ENCODE assay signal across 18 mouse cellular contexts in genomic region chr16:64332887-64333455, GRCm38 (mm10).
A peak's percentile ranks its signal among the peaks of the same experiment; 100 is the strongest.
DNase-seq lines count a peak whose midpoint lies in the region; ATAC-seq lines count a peak whose summit lies in the region.
"Had no signal": no experiment of that assay in that cellular context is flagged by ENCODE, and none has a peak within 500 bp of the region (broad histone marks: within the 10 kb centered on the region; RNA-seq: fewer than 3 reads in every experiment).

No protein-coding gene starts in this region.

- H3K9ac ChIP-seq in neural tube, embryonic 13.5 days = no peak overlapping the region
- no peak overlapping the region for H3K9ac ChIP-seq in midbrain, embryonic 15.5 days
- H3K9ac ChIP-seq: embryonic facial prominence, embryonic 13.5 days; limb, embryonic 12.5 days; liver, embryonic 13.5 days; lung, embryonic 15.5 days; stomach, embryonic 15.5 days had no signal

- no peak for DNase-seq in frontal cortex, postnatal 14 days (ENCODE audit: low spot score in 2 of 2)
- DNase-seq in brain, embryonic 18.5 days (ENCODE audit: low read depth, low spot score) = peak; percentile 46
- peak; percentile 31 for DNase-seq in layer of hippocampus, adult 11-12 months (ENCODE audit: low spot score)
- no peak for DNase-seq in right cerebral cortex, adult 18-20 months
- DNase-seq in lung, postnatal 4 days = no peak
- DNase-seq: B cell, adult 2 months; kidney, adult 11 months; kidney, postnatal 10 days; liver, embryonic 13.5 days had no signal

- H3K27me3 ChIP-seq in neural tube, embryonic 13.5 days = no peaks in the 10 kb centered on the region
- H3K27me3 ChIP-seq in midbrain, embryonic 15.5 days (replicated peaks) = no peaks in the 10 kb centered on the region
- H3K27me3 ChIP-seq: embryonic facial prominence, embryonic 13.5 days; limb, embryonic 12.5 days; liver, embryonic 13.5 days; lung, embryonic 15.5 days; stomach, embryonic 15.5 days had no signal

- peaks cover 12% of the 10 kb centered on the region for H3K4me1 ChIP-seq in neural tube, embryonic 13.5 days (replicated peaks)
- H3K4me1 ChIP-seq in midbrain, embryonic 15.5 days = peaks cover 7% of the 10 kb centered on the region; the same call in 1 of the 2 replicates
- H3K4me1 ChIP-seq: heart, embryonic 10.5 days; limb, embryonic 12.5 days; liver, embryonic 13.5 days; lung, embryonic 15.5 days; stomach, embryonic 15.5 days had no signal

- no peak overlapping the region for H3K4me2 ChIP-seq in neural tube, embryonic 13.5 days
- no peak overlapping the region for H3K4me2 ChIP-seq in midbrain, embryonic 15.5 days
- H3K4me2 ChIP-seq: embryonic facial prominence, embryonic 13.5 days; limb, embryonic 12.5 days; liver, embryonic 13.5 days; lung, embryonic 15.5 days; midbrain, embryonic 11.5 days; stomach, embryonic 15.5 days had no signal

- H3K9me3 ChIP-seq in neural tube, embryonic 13.5 days = no peaks in the 10 kb centered on the region
- H3K9me3 ChIP-seq in midbrain, embryonic 15.5 days = no peaks in the 10 kb centered on the region
- H3K9me3 ChIP-seq: embryonic facial prominence, embryonic 13.5 days; heart, embryonic 10.5 days; limb, embryonic 12.5 days; lung, embryonic 15.5 days; stomach, embryonic 15.5 days had no signal

- 53% methylated on average over 1 of the region's 1 CpGs for WGBS in neural tube, embryonic 13.5 days
- 77% methylated on average over 1 of the region's 1 CpGs for WGBS in midbrain, embryonic 15.5 days

- ATAC-seq in frontal cortex, adult (ENCODE audit: low TSS enrichment) = peak; percentile 91
- ATAC-seq in neural tube, embryonic 13.5 days (ENCODE audit: low read depth) = 0 out of 2 replicates have a peak, but pooled peaks have one; percentile 61
- ATAC-seq in midbrain, embryonic 15.5 days (replicated peaks) = no peak; the same call in 1 of the 2 replicates

- no peak overlapping the region for H3K4me3 ChIP-seq in neural tube, embryonic 13.5 days
- H3K4me3 ChIP-seq in midbrain, embryonic 15.5 days = no peak overlapping the region
- H3K4me3 ChIP-seq: embryonic facial prominence, embryonic 13.5 days; heart, embryonic 10.5 days; limb, embryonic 12.5 days; liver, embryonic 13.5 days; lung, embryonic 15.5 days; stomach, embryonic 15.5 days had no signal

- no peaks in the 10 kb centered on the region for H3K36me3 ChIP-seq in neural tube, embryonic 13.5 days
- no peaks in the 10 kb centered on the region for H3K36me3 ChIP-seq in midbrain, embryonic 15.5 days (replicated peaks)
- H3K36me3 ChIP-seq: embryonic facial prominence, embryonic 13.5 days; heart, embryonic 10.5 days; limb, embryonic 12.5 days; liver, embryonic 13.5 days; lung, embryonic 15.5 days; stomach, embryonic 15.5 days had no signal

- H3K27ac ChIP-seq in neural tube, embryonic 13.5 days (replicated peaks) = no peak overlapping the region
- no peak overlapping the region for H3K27ac ChIP-seq in midbrain, embryonic 15.5 days
- H3K27ac ChIP-seq: embryonic facial prominence, embryonic 13.5 days; heart, embryonic 10.5 days; limb, embryonic 12.5 days; liver, embryonic 13.5 days; lung, embryonic 15.5 days; stomach, embryonic 15.5 days had no signal

Comparison
In these comparisons a context has a peak if more than half of its experiments do, and no peak if none do; other contexts are left out.
1. DNase-seq: peak in brain, embryonic 18.5 days (single experiment) and layer of hippocampus, adult 11-12 months (single experiment); none in frontal cortex, postnatal 14 days (0 of 2), right cerebral cortex, adult 18-20 months (single experiment) and lung, postnatal 4 days (0 of 2).